Mouse (Mus musculus) left cerebral cortex, postnatal 14 days (tissue): ENCODE measurements around the gene Olfr430. TPM values are rescaled to one million over a fixed set of nuclear protein-coding genes. Genes with fewer than 3 reads are reported as not detected.

Source experiments
- total RNA-seq, 2 experiments: library from RNA; stranded (reverse); gene quantifications; 2 replicates each; pipeline ENCODE4 v1.2.3; 2021

Gene Olfr430
- total RNA-seq, 2 experiments from 2014 or later = not detected

Other genes starting within 250 kb of the Olfr430 start
- not detected for gene Ifi211, start 153.6 kb upstream of the Olfr430 start, total RNA-seq
- 1 to 10 TPM; 1.9 to 2.6 TPM for gene Mndal, start 124.1 kb upstream of the Olfr430 start, total RNA-seq
- 1 to 10 TPM in 1 of 2 experiments, under 1 TPM in 1; 0.48 to 1.4 TPM for gene Ifi203, start 123.9 kb upstream of the Olfr430 start, total RNA-seq
- gene Ifi202b, start 83.9 kb upstream of the Olfr430 start, total RNA-seq = not detected
- not detected for gene Ifi205, start 34.8 kb upstream of the Olfr430 start, total RNA-seq
- not detected for gene Olfr433, start 25.9 kb upstream of the Olfr430 start, total RNA-seq
- not detected for gene Olfr432, start 17.4 kb upstream of the Olfr430 start, total RNA-seq
- not detected for gene Olfr429, start 17.7 kb downstream of the Olfr430 start, total RNA-seq
- gene Olfr427, start 30.3 kb downstream of the Olfr430 start, total RNA-seq = not detected
- gene Olfr231, start 54.6 kb downstream of the Olfr430 start, total RNA-seq = not detected
- gene Olfr424, start 64.9 kb downstream of the Olfr430 start, total RNA-seq = not detected
- not detected for gene Olfr420, start 89.0 kb downstream of the Olfr430 start, total RNA-seq
- under 1 TPM; 0.19 to 0.24 TPM for gene Spta1, start 106.2 kb downstream of the Olfr430 start, total RNA-seq
- gene Olfr419, start 185.5 kb downstream of the Olfr430 start, total RNA-seq = not detected